Mouse (Mus musculus): ENCODE measurements around the gene Dyrk1b. TPM values are rescaled to one million over a fixed set of nuclear protein-coding genes. Genes with fewer than 3 reads are reported as not detected.
"Not testable (repeated sequence)": the region's sequence is repeated elsewhere in the genome, so short reads cannot be mapped to it uniquely, and the experiment has no call there.

Dyrk1b gene
- 10 to 100 TPM; 35.6 to 48.1 TPM for total RNA-seq (2021)
- long read RNA-seq, experiment 1, partial matches to known transcripts, result 0 of 5 reads
- long read RNA-seq, experiment 1, other reads (novel, unspliced or antisense), result 4 of 5 reads
- long read RNA-seq, experiment 2, partial matches to known transcripts, result 3 of 7 reads
- long read RNA-seq, experiment 2, other reads (novel, unspliced or antisense), result 2 of 7 reads

GRCm38 (mm10) chr7:28179228-28179627 is at the start of gene Dyrk1b:
Dyrk1b (plus strand) TSS chr7:28179469.
- peak; percentile 99 for DNase-seq

DNA sequence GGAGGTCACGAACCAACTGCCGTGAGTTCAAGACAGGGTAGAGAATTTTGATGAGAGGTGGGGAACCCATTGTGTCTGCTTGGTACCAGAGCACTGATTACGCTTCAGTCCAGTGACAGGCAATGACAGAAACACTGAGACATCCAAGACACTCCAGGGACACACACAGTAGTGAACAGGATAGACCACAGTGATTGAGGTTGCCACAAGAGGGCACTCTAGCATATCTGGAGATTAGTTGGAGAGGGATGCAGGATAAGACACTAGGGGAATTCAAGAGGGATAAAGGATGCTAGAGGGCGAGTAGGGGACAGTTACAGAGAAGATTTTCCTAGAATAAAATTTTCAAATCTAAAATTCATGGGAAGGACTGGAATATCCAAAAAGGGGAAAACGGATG is 41.7 kb upstream of the Dyrk1b start:
- DNase-seq, result peak; percentile 62

GRCm38 (mm10) chr7:28148263-28148662 is 31.0 kb upstream of the Dyrk1b start:
- DNase-seq, result peak; percentile 86

- no peak for DNase-seq
Observed at GRCm38 (mm10) chr7:28149841-28150240, 29.4 kb upstream of the Dyrk1b start.

DNA sequence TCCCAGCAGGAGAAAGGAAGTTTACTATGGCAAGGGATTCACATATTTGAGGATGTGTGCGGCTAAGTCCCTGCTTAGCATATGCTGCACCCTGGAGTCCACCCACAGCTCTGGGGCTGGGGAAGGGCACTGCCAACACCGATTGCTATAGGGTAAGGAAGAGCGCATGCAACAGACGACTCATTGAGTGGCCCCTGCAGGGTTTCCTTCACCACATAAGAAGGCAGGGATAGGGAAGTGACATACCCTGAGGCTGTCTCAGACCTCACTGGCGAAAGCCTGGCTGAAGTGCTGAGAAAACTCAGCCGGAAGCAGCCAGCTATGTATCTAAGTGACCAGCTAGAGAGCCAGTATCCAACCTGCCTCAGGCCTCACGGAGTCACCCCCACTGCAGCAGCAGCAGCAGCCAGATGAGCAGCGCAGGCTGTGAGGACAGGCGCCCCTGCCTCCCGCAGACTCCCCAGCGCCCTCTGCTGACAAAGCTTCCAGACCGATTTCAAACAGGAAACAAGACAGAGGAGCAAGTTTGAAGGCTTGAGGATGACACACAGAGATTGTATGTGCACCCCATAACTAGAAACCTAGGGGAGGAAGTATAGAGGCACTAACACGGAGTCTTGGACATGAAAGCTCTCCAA is 27.6 kb upstream of the Dyrk1b start:
- peak; percentile 73 for DNase-seq

GRCm38 (mm10) chr7:28153595-28153994 is 25.7 kb upstream of the Dyrk1b start:
- DNase-seq, result not testable (repeated sequence)

DNA sequence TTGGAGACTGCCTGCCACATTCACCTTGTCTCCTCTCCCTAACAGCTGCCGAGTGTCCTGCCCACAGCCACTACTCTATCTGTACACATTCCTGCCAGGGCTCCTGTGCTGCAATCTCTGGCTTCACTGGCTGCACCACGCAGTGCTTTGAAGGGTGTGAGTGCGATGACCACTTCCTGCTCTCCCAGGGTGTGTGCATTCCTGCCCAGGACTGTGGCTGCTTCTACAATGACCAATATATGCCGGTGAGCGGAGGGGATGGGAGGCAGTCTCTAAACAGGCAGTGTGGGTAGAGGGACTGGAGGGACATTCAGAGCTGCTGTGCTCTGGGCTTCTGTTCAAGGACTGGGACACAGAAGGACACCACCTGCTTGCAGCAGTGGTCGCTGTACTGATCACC is 20.0 kb upstream of the Dyrk1b start:
- DNase-seq, result no peak

GRCm38 (mm10) chr7:28159893-28160292 is 19.4 kb upstream of the Dyrk1b start:
- DNase-seq, result no peak

- no peak for DNase-seq
Observed at GRCm38 (mm10) chr7:28161163-28161749, 18.0 kb upstream of the Dyrk1b start.

- DNase-seq, result no peak
Observed at GRCm38 (mm10) chr7:28165406-28165805, 13.9 kb upstream of the Dyrk1b start.

GRCm38 (mm10) chr7:28168320-28169115 is 10.8 kb upstream of the Dyrk1b start:
- peak; percentile 84 for DNase-seq

DNA sequence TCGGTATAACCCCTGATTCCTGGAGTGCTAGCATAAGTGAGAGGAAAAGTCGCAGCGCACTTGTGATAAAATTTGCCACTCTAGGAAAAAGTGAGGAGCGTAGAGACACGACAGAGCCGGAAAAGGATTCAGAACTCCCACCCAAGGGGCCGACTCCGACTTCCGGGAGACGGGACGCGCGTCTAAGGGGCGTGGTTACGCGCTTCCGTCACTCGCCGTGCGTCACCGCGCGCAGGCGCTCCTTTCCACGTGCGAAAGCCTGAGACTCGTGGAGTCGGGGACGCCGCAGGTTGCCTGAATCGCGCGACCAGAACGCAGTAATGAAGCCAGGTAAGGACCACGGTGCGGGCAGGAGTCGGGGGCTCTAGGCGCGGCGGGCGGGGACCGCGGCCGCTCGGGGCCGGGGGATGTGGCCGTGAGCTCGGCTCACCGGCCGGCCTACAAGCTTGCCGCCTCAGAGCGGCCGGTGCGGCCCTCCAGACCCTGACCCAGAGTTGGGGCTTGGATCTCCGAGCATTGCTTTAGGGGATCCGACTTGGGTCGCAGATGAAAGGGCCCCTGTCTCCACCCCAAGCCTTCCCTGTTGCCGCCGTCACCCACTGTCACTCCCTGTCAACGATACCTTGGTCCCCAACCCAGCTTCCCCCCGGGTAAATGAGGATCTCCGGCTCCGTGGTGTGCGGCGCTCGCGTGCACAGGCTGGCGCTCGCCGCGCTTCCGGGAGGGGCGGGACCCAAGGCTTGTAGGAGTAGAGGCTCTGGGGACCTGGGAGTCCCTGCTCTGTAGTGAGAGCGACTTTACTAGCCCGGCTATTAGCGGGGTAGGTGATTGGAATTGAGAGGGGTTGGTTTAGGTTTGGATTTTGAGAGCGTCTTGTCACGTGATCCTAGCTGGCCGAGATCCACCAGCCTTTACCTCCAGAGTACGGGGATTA is 9.5 kb upstream of the Dyrk1b start, which contains the start of gene Fbl:
Gene Fbl (plus strand): TSS at position 222 of the 934 bp plus-strand sequence.
- peak; percentile 94 for DNase-seq

- no peak for DNase-seq
Observed at GRCm38 (mm10) chr7:28175358-28175757, 3.9 kb upstream of the Dyrk1b start.

- DNase-seq, result peak; percentile 97
Observed at GRCm38 (mm10) chr7:28179741-28180377, 590 bp downstream of the Dyrk1b start.

GRCm38 (mm10) chr7:28180890-28181289 is 1.6 kb downstream of the Dyrk1b start:
- DNase-seq, result no peak

GRCm38 (mm10) chr7:28181376-28181775 is 2.1 kb downstream of the Dyrk1b start:
- DNase-seq, result no peak

DNA sequence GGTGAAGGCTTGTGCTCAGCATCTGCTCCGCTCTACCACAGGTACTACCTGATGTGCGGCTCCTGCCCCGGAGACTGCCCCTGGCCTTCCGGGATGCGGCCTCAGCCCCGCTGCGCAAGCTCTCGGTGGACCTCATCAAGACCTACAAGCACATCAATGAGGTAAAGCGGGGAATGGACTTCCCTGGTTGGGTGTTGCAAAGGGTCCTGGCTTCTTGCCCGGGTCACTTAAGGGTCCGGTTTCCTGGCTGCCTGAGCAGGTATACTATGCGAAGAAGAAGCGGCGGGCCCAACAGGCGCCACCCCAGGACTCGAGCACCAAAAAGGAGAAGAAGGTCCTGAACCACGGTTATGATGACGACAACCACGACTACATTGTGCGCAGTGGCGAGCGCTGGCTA is 3.1 kb downstream of the Dyrk1b start:
- DNase-seq, result no peak

GRCm38 (mm10) chr7:28185884-28186283 is 6.6 kb downstream of the Dyrk1b start:
- DNase-seq, result no peak

DNA sequence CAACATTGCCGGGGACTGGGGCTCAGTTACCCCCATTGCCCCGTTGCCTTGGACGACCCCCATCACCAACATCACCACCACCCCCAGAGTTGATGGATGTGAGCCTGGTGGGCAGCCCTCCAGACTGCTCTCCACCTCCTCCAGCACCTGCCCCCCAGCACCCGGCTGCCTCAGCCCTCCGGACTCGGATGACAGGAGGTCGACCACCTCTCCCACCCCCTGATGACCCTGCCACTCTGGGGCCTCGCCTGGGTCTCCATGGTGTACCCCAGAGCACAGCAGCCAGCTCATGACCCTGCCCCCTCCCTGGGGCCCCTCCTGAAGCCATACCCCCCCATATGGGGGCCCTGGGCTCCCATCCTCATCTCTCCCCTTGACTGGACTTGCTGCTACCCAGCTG is 7.4 kb downstream of the Dyrk1b start:
- DNase-seq, result no peak

DNA sequence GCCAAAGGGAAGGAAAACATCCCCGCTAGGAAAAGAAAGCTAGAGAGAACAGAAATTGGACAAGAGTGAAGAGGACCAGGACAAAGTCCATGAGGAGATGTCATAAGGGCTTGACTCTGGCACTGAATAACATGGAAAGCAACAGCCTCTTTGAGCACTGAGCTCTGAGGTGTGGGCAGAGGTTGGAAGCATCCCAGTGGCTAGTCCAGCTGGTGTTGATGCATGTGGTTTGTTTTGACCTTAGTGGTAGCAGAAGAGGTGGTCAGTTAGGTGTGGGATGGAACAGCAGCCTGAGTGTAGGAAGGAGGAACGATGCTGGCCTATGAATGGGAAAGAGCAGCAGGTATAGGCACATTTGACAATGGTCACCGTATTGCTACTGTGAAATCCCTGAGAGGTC is 12.2 kb downstream of the Dyrk1b start:
- DNase-seq, result no peak

DNA sequence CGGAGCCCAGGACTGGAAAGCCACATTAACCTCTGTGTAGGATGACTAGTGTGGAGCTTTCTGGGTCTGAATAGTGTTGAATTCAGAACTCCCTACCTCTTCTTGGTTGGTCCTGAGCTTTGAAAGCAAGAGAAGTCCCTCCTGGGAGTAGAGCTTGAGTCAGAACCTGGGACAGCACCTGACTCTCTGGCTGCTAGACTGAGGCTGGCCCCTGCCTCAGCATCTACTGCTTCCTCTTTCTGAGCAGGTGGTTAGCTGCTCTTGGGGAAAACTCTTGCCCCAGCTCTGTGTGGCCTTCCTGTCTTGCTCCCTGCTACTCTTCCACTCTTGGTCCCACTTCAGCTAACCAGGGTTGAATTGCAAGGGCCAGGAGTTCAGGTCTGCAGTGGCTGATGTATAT is 12.6 kb downstream of the Dyrk1b start:
- DNase-seq, result no peak

Measured in adrenal gland, postnatal 10 days (tissue).